ENCODE assay signal across 14 mouse cellular contexts in genomic region chr6:92842000-92842399, GRCm38 (mm10). TPM values are rescaled to one million over a fixed set of nuclear protein-coding genes. Genes with fewer than 3 reads are reported as not detected.
"Had no signal": no experiment of that assay in that cellular context is flagged by ENCODE, and none has a peak within 500 bp of the region (broad histone marks: within the 10 kb centered on the region; RNA-seq: fewer than 3 reads in every experiment).

No protein-coding gene starts in this region.

- ATAC-seq: liver, embryonic 12.5 days had no signal

- H3K9ac ChIP-seq: liver, embryonic 12.5 days; lung, embryonic 14.5 days; midbrain, embryonic 12.5 days had no signal

- H3K9me3 ChIP-seq: liver, embryonic 12.5 days; midbrain, embryonic 12.5 days had no signal

- DNase-seq: kidney, adult 18-20 months; lung, embryonic 14.5 days; lung, postnatal 10 days; lung, postnatal 4 days; thymus, postnatal 4 days had no signal

- H3K36me3 ChIP-seq: liver, embryonic 12.5 days; midbrain, embryonic 12.5 days had no signal

- H3K27me3 ChIP-seq: liver, embryonic 12.5 days; midbrain, embryonic 12.5 days had no signal

- H3K4me2 ChIP-seq: liver, embryonic 12.5 days; lung, embryonic 14.5 days; midbrain, embryonic 12.5 days had no signal

- H3K27ac ChIP-seq: liver, embryonic 12.5 days; midbrain, embryonic 12.5 days; stomach, postnatal 0 days had no signal

- H3K4me1 ChIP-seq: liver, embryonic 12.5 days; midbrain, embryonic 12.5 days had no signal

- H3K4me3 ChIP-seq: liver, embryonic 12.5 days; midbrain, embryonic 12.5 days had no signal

RNA-seq across cellular contexts. Expression of gene A730049H05Rik, which starts 25.7 kb away (rescaled TPM):
- total RNA-seq: left cerebral cortex, adult 8-10 months; left cerebral cortex, postnatal 36 days; megakaryocyte, adult 5-6 weeks had no signal
- polyA plus RNA-seq: liver, embryonic 16.5 days had no signal

RNA-seq across cellular contexts. Expression of gene Gm15737, which starts 27.2 kb away (rescaled TPM):
- total RNA-seq: layer of hippocampus, postnatal 25 days; left cerebral cortex, postnatal 36 days; megakaryocyte, adult 5-6 weeks; midbrain, postnatal 0 days had no signal
- polyA plus RNA-seq: liver, embryonic 12.5 days; liver, embryonic 16.5 days; midbrain, embryonic 12.5 days; midbrain, postnatal 0 days had no signal
